13 mouse cellular contexts compared by ENCODE assay signal in genomic region chr14:33797551-33798303, GRCm38 (mm10).
DNase-seq lines count a peak whose midpoint lies in the region; ATAC-seq and TF ChIP-seq lines count a peak whose summit lies in the region.
"Had no signal": no experiment of that assay in that cellular context is flagged by ENCODE, and none has a peak within 500 bp of the region (broad histone marks: within the 10 kb centered on the region; RNA-seq: fewer than 3 reads in every experiment).

No protein-coding gene starts in this region.

- H3K4me2 ChIP-seq in intestine, embryonic 15.5 days (replicated peaks): no peak overlapping the region
- H3K4me2 ChIP-seq in intestine, postnatal 0 days (replicated peaks; ENCODE audit: low read depth): no peak overlapping the region
- no peak overlapping the region for H3K4me2 ChIP-seq in embryonic facial prominence, embryonic 12.5 days (replicated peaks)
- no peak overlapping the region for H3K4me2 ChIP-seq in hindbrain, embryonic 16.5 days (ENCODE audit: low read length)
- H3K4me2 ChIP-seq: lung, embryonic 15.5 days had no signal

- H3K36me3 ChIP-seq in intestine, embryonic 15.5 days: no peaks in the 10 kb centered on the region
- no peaks in the 10 kb centered on the region for H3K36me3 ChIP-seq in intestine, postnatal 0 days (ENCODE audit: control insufficient read depth, insufficient read depth)
- H3K36me3 ChIP-seq in embryonic facial prominence, embryonic 12.5 days: no peaks in the 10 kb centered on the region
- no peaks in the 10 kb centered on the region for H3K36me3 ChIP-seq in hindbrain, embryonic 16.5 days (ENCODE audit: control insufficient read depth, insufficient read depth, low read length)
- H3K36me3 ChIP-seq: lung, embryonic 15.5 days had no signal

- H3K4me1 ChIP-seq in intestine, embryonic 15.5 days (replicated peaks): peaks cover 10% of the 10 kb centered on the region
- H3K4me1 ChIP-seq in intestine, postnatal 0 days (replicated peaks; ENCODE audit: control insufficient read depth, insufficient read depth, low read length): no peaks in the 10 kb centered on the region
- H3K4me1 ChIP-seq in embryonic facial prominence, embryonic 12.5 days: peaks cover 19% of the 10 kb centered on the region
- peaks cover 10% of the 10 kb centered on the region; the same call in 1 of the 2 replicates for H3K4me1 ChIP-seq in hindbrain, embryonic 16.5 days (ENCODE audit: control insufficient read depth, insufficient read depth, low read depth, low read length)
- H3K4me1 ChIP-seq: lung, embryonic 15.5 days had no signal

- no peak overlapping the region for H3K27ac ChIP-seq in intestine, embryonic 15.5 days
- no peak overlapping the region for H3K27ac ChIP-seq in intestine, postnatal 0 days (ENCODE audit: low read depth, low read length)
- no peak overlapping the region; the same call in 1 of the 2 replicates for H3K27ac ChIP-seq in embryonic facial prominence, embryonic 12.5 days
- no peak overlapping the region; the same call in 1 of the 2 replicates for H3K27ac ChIP-seq in hindbrain, embryonic 16.5 days (ENCODE audit: low read depth, low read length)
- H3K27ac ChIP-seq: kidney, postnatal 0 days; lung, embryonic 15.5 days had no signal

- no peak overlapping the region for H3K4me3 ChIP-seq in intestine, embryonic 15.5 days (replicated peaks)
- H3K4me3 ChIP-seq in intestine, postnatal 0 days (ENCODE audit: low read depth, low read length): no peak overlapping the region
- H3K4me3 ChIP-seq in embryonic facial prominence, embryonic 12.5 days: no peak overlapping the region
- H3K4me3 ChIP-seq in hindbrain, embryonic 16.5 days (ENCODE audit: low read length): no peak overlapping the region
- H3K4me3 ChIP-seq: lung, embryonic 15.5 days had no signal

- H3K27me3 ChIP-seq in intestine, embryonic 15.5 days (replicated peaks): no peaks in the 10 kb centered on the region
- no peaks in the 10 kb centered on the region for H3K27me3 ChIP-seq in intestine, postnatal 0 days (replicated peaks; ENCODE audit: control insufficient read depth, insufficient read depth, low read length)
- H3K27me3 ChIP-seq in embryonic facial prominence, embryonic 12.5 days: no peaks in the 10 kb centered on the region
- H3K27me3 ChIP-seq in hindbrain, embryonic 16.5 days (replicated peaks; ENCODE audit: control insufficient read depth, insufficient read depth, low read length): no peaks in the 10 kb centered on the region
- H3K27me3 ChIP-seq: CH12.LX; lung, embryonic 15.5 days had no signal

- WGBS in intestine, embryonic 15.5 days: 50% methylated on average over 15 of the region's 15 CpGs
- WGBS in intestine, postnatal 0 days: 59% methylated on average over 15 of the region's 15 CpGs
- 56% methylated on average over 15 of the region's 15 CpGs for WGBS in embryonic facial prominence, embryonic 12.5 days
- 48% methylated on average over 15 of the region's 15 CpGs for WGBS in hindbrain, embryonic 16.5 days

- no peak overlapping the region for H3K9ac ChIP-seq in intestine, embryonic 15.5 days
- no peak overlapping the region for H3K9ac ChIP-seq in intestine, postnatal 0 days (ENCODE audit: low read depth, low read length)
- no peak overlapping the region for H3K9ac ChIP-seq in embryonic facial prominence, embryonic 12.5 days
- H3K9ac ChIP-seq in hindbrain, embryonic 16.5 days (ENCODE audit: low read depth, low read length): no peak overlapping the region; the same call in 1 of the 2 replicates
- H3K9ac ChIP-seq: lung, embryonic 15.5 days had no signal

- ATAC-seq in intestine, embryonic 15.5 days: peak; percentile 53
- no peak for ATAC-seq in intestine, postnatal 0 days
- ATAC-seq in embryonic facial prominence, embryonic 12.5 days (ENCODE audit: insufficient number of reproducible peaks, insufficient read depth, low FRiP score, low TSS enrichment): peak; percentile 28; the same call in 1 of the 2 replicates
- peak; percentile 54; the same call in 1 of the 2 replicates for ATAC-seq in hindbrain, embryonic 16.5 days

- peak; percentile 34 for DNase-seq in retina, embryonic 14.5 days (ENCODE audit: low spot score)
- DNase-seq in heart, adult 8-10 months (ENCODE audit: low spot score): no peak
- no peak for DNase-seq in gastrocnemius, adult 8-10 months (ENCODE audit: low spot score in 2 of 2)
- DNase-seq: adrenal gland, postnatal 10 days; cerebellum, adult 18-20 months; thymus, postnatal 4 days had no signal

- no peak for TF ChIP-seq CTCF in intestine, postnatal 0 days (IDR thresholded peaks at IDR 0.05; ENCODE audit: low read depth)

- H3K9me3 ChIP-seq in intestine, embryonic 15.5 days: no peaks in the 10 kb centered on the region
- no peaks in the 10 kb centered on the region for H3K9me3 ChIP-seq in intestine, postnatal 0 days (ENCODE audit: control insufficient read depth)
- H3K9me3 ChIP-seq in embryonic facial prominence, embryonic 12.5 days: no peaks in the 10 kb centered on the region
- H3K9me3 ChIP-seq in hindbrain, embryonic 16.5 days (ENCODE audit: control insufficient read depth, low read length): no peaks in the 10 kb centered on the region
- H3K9me3 ChIP-seq: lung, embryonic 15.5 days had no signal
